ENCODE assay signal across 8 mouse cellular contexts in the genomic region with DNA sequence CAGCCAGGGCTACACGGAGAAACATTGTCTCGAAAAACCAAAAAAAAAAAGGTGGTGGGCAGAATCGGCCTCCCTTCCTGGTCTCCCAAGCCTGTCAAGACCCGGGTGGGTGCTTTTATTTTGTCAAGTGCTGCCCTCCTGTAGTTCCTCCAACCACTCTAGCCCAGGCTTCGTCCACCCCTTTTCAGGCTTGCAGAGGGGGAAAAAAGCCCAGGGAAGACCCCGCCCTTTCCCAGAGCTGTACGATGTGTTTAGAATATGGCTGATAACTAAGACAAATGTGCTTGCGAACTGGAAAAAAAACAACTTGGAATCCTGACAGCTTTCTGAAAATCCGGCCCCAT. TPM values are rescaled to one million over a fixed set of nuclear protein-coding genes. Genes with fewer than 3 reads are reported as not detected.
DNase-seq lines count a peak whose midpoint lies in the region; ATAC-seq and TF ChIP-seq lines count a peak whose summit lies in the region.

No protein-coding gene starts in this region.

- ATAC-seq in lung, embryonic 16.5 days (ENCODE audit: low read depth): peak; percentile 59
- ATAC-seq in intestine, postnatal 0 days: peak; percentile 11; the same call in 1 of the 2 replicates
- peak; percentile 39 for ATAC-seq in neural tube, embryonic 14.5 days (ENCODE audit: low read depth)
- no peak for ATAC-seq in megakaryocyte progenitor cell, adult 5-6 weeks (replicated peaks; ENCODE audit: poor library complexity)

- no peaks in the 10 kb centered on the region for H3K36me3 ChIP-seq in lung, embryonic 16.5 days (ENCODE audit: control insufficient read depth, insufficient read depth, low read length)
- no peaks in the 10 kb centered on the region for H3K36me3 ChIP-seq in erythroblast, embryonic 14.5 days (ENCODE audit: control insufficient read depth)
- no peaks in the 10 kb centered on the region for H3K36me3 ChIP-seq in intestine, postnatal 0 days (ENCODE audit: control insufficient read depth, insufficient read depth)
- no peaks in the 10 kb centered on the region for H3K36me3 ChIP-seq in neural tube, embryonic 14.5 days (ENCODE audit: control insufficient read depth, insufficient read depth, low read length)

- H3K4me1 ChIP-seq in lung, embryonic 16.5 days (replicated peaks; ENCODE audit: control insufficient read depth, insufficient read depth, low read length): no peaks in the 10 kb centered on the region; the same call in 1 of the 2 replicates
- H3K4me1 ChIP-seq in erythroblast, embryonic 14.5 days (ENCODE audit: control insufficient read depth): peaks cover 30% of the 10 kb centered on the region
- no peaks in the 10 kb centered on the region for H3K4me1 ChIP-seq in intestine, postnatal 0 days (replicated peaks; ENCODE audit: control insufficient read depth, insufficient read depth, low read length)
- H3K4me1 ChIP-seq in neural tube, embryonic 14.5 days (ENCODE audit: control insufficient read depth, insufficient read depth, low read length): no peaks in the 10 kb centered on the region

- TF ChIP-seq CTCF in intestine, postnatal 0 days (IDR thresholded peaks at IDR 0.05; ENCODE audit: low read depth): no peak

- peak overlapping the region; percentile 40 for H3K4me3 ChIP-seq in lung, embryonic 16.5 days (ENCODE audit: low read length)
- H3K4me3 ChIP-seq in erythroblast, embryonic 14.5 days (replicated peaks): peak overlapping the region; percentile 74
- H3K4me3 ChIP-seq in intestine, postnatal 0 days (ENCODE audit: low read depth, low read length): peak overlapping the region; percentile 4; the same call in 1 of the 2 replicates
- peak overlapping the region; percentile 11; the same call in 1 of the 2 replicates for H3K4me3 ChIP-seq in neural tube, embryonic 14.5 days (ENCODE audit: low read depth, low read length)

- no peak for DNase-seq in lung, postnatal 14 days
- DNase-seq in spleen, adult 18-20 months: no peak
- no peak for DNase-seq in frontal cortex, postnatal 14 days (ENCODE audit: low spot score in 2 of 2)

- no peaks in the 10 kb centered on the region for H3K27me3 ChIP-seq in lung, embryonic 16.5 days (ENCODE audit: control insufficient read depth, insufficient read depth, low read depth, low read length)
- no peaks in the 10 kb centered on the region for H3K27me3 ChIP-seq in erythroblast, embryonic 14.5 days (ENCODE audit: control insufficient read depth)
- no peaks in the 10 kb centered on the region for H3K27me3 ChIP-seq in intestine, postnatal 0 days (replicated peaks; ENCODE audit: control insufficient read depth, insufficient read depth, low read length)
- H3K27me3 ChIP-seq in neural tube, embryonic 14.5 days (ENCODE audit: control insufficient read depth, insufficient read depth, low read length): no peaks in the 10 kb centered on the region

- no peaks in the 10 kb centered on the region for H3K9me3 ChIP-seq in lung, embryonic 16.5 days (ENCODE audit: control insufficient read depth, low read length)
- no peaks in the 10 kb centered on the region for H3K9me3 ChIP-seq in erythroblast, embryonic 14.5 days (ENCODE audit: control insufficient read depth, low read length)
- no peaks in the 10 kb centered on the region for H3K9me3 ChIP-seq in intestine, postnatal 0 days (ENCODE audit: control insufficient read depth)
- H3K9me3 ChIP-seq in neural tube, embryonic 14.5 days (ENCODE audit: control insufficient read depth, low read length): no peaks in the 10 kb centered on the region

- peak overlapping the region; percentile 51 for H3K4me2 ChIP-seq in lung, embryonic 16.5 days (ENCODE audit: low read depth, low read length)
- peak overlapping the region; percentile 55 for H3K4me2 ChIP-seq in intestine, postnatal 0 days (replicated peaks; ENCODE audit: low read depth)
- peak overlapping the region; percentile 36; the same call in 1 of the 2 replicates for H3K4me2 ChIP-seq in neural tube, embryonic 14.5 days (ENCODE audit: low read depth, low read length)

- H3K9ac ChIP-seq in lung, embryonic 16.5 days (ENCODE audit: low read length): peak overlapping the region; percentile 63
- 0 out of 2 replicates have a peak overlapping the region, but pooled peaks have one; percentile 2 for H3K9ac ChIP-seq in intestine, postnatal 0 days (ENCODE audit: low read depth, low read length)
- no peak overlapping the region; the same call in 1 of the 2 replicates for H3K9ac ChIP-seq in neural tube, embryonic 14.5 days (replicated peaks; ENCODE audit: low read depth, low read length)

- 27% methylated on average over 9 of the region's 9 CpGs for WGBS in lung, embryonic 16.5 days
- WGBS in intestine, postnatal 0 days: 41% methylated on average over 9 of the region's 9 CpGs
- 53% methylated on average over 9 of the region's 9 CpGs for WGBS in neural tube, embryonic 14.5 days

- H3K27ac ChIP-seq in lung, embryonic 16.5 days (ENCODE audit: low read length): peak overlapping the region; percentile 95
- H3K27ac ChIP-seq in intestine, postnatal 0 days (ENCODE audit: low read depth, low read length): peak overlapping the region; percentile 67
- H3K27ac ChIP-seq in neural tube, embryonic 14.5 days (ENCODE audit: low read depth, low read length): peak overlapping the region; percentile 91

RNA-seq across cellular contexts. Expression of gene Nlgn3, which starts 33.0 kb away (rescaled TPM):
- polyA plus RNA-seq in lung, embryonic 16.5 days (2015; fragmentation: Nextera tagmentation; extraction: Ambion mirVana): 4.2 and 4.9 TPM in 2 replicates
- polyA plus RNA-seq in erythroblast, embryonic 14.5 days (2012): 0.02 TPM in 1 of 2 replicates, not detected in the other
- polyA plus RNA-seq in intestine, postnatal 0 days (2015; fragmentation: Nextera tagmentation; extraction: Ambion mirVana): 1.5 and 2.2 TPM in 2 replicates
- polyA plus RNA-seq in neural tube, embryonic 14.5 days (2014; fragmentation: Nextera tagmentation; extraction: Ambion mirVana): 91.8 and 121 TPM in 2 replicates
- total RNA-seq in megakaryocyte progenitor cell, adult 5-6 weeks (2015): not detected in 2 replicates
- 0.24 TPM in 1 of 2 replicates, not detected in the other for total RNA-seq in megakaryocyte progenitor cell, adult 5-6 weeks (2017)

RNA-seq across cellular contexts. Expression of gene Gjb1, which starts 44.2 kb away (rescaled TPM):
- 0.58 and 2.8 TPM in 2 replicates for polyA plus RNA-seq in lung, embryonic 16.5 days (2015; fragmentation: Nextera tagmentation; extraction: Ambion mirVana)
- polyA plus RNA-seq in erythroblast, embryonic 14.5 days (2012): 0.09 and 0.13 TPM in 2 replicates
- 105 and 119 TPM in 2 replicates for polyA plus RNA-seq in intestine, postnatal 0 days (2015; fragmentation: Nextera tagmentation; extraction: Ambion mirVana)
- polyA plus RNA-seq in neural tube, embryonic 14.5 days (2014; fragmentation: Nextera tagmentation; extraction: Ambion mirVana): 1.3 TPM in 2 replicates
- total RNA-seq in megakaryocyte progenitor cell, adult 5-6 weeks (2015): not detected in 2 replicates
- total RNA-seq in megakaryocyte progenitor cell, adult 5-6 weeks (2017): not detected in 2 replicates

RNA-seq across cellular contexts. Expression of gene Med12, which starts 58.2 kb away (rescaled TPM):
- 34.2 and 34.9 TPM in 2 replicates for polyA plus RNA-seq in lung, embryonic 16.5 days (2015; fragmentation: Nextera tagmentation; extraction: Ambion mirVana)
- polyA plus RNA-seq in erythroblast, embryonic 14.5 days (2012): 27.4 and 30.3 TPM in 2 replicates
- 13.9 and 14.0 TPM in 2 replicates for polyA plus RNA-seq in intestine, postnatal 0 days (2015; fragmentation: Nextera tagmentation; extraction: Ambion mirVana)
- 32.0 and 34.2 TPM in 2 replicates for polyA plus RNA-seq in neural tube, embryonic 14.5 days (2014; fragmentation: Nextera tagmentation; extraction: Ambion mirVana)
- 54.0 and 64.0 TPM in 2 replicates for total RNA-seq in megakaryocyte progenitor cell, adult 5-6 weeks (2015)
- 29.2 and 31.6 TPM in 2 replicates for total RNA-seq in megakaryocyte progenitor cell, adult 5-6 weeks (2017)

Comparison
In these comparisons a context has a peak if more than half of its experiments do, and no peak if none do; other contexts are left out.
1. H3K4me3 ChIP-seq: peak in every context shown above with its lines; median percentile 74 in erythroblast, embryonic 14.5 days; 40 in lung, embryonic 16.5 days; 11 in neural tube, embryonic 14.5 days; 4 in intestine, postnatal 0 days.
2. RNA of gene Nlgn3, which starts 33.0 kb away (polyA plus RNA-seq): 91.8 to 121 TPM in neural tube, embryonic 14.5 days; 4.2 to 4.9 TPM in lung, embryonic 16.5 days, 1.5 to 2.2 TPM in intestine, postnatal 0 days and 0.02 TPM in erythroblast, embryonic 14.5 days; every median in the first group is over 10 times any median in the second.
3. RNA of gene Gjb1, which starts 44.2 kb away (polyA plus RNA-seq): 105 to 119 TPM in intestine, postnatal 0 days; 1.3 TPM in neural tube, embryonic 14.5 days, 0.58 to 2.8 TPM in lung, embryonic 16.5 days and 0.09 to 0.13 TPM in erythroblast, embryonic 14.5 days; every median in the first group is over 10 times any median in the second.
4. Peak in every context shown above with its lines, with median percentiles within 50 percentile points of each other: H3K27ac ChIP-seq and H3K4me2 ChIP-seq.